Mouse (Mus musculus): ENCODE results near the gene Oas3. TPM values are rescaled to one million over a fixed set of nuclear protein-coding genes. Genes with fewer than 3 reads are reported as not detected.

Gene Oas3
- polyA plus RNA-seq, 1 experiment from 2014 or later: 0.65 TPM

- H3K9me3 ChIP-seq: no peaks in the 10 kb centered on the region
- no peak overlapping the region for H3K4me3 ChIP-seq
- no peaks in the 10 kb centered on the region for H3K27me3 ChIP-seq
- H3K9ac ChIP-seq: no peak overlapping the region
- no peak overlapping the region for H3K4me2 ChIP-seq
- H3K4me1 ChIP-seq (replicated peaks): no peaks in the 10 kb centered on the region
- 69% methylated on average over 2 of the region's 2 CpGs for WGBS
- no peak overlapping the region for H3K27ac ChIP-seq
- no peaks in the 10 kb centered on the region for H3K36me3 ChIP-seq
- ATAC-seq (ENCODE audit: low FRiP score): no peak
Measured at GRCm38 (mm10) chr5:120782446-120782845, 5.0 kb upstream of the Oas3 start.

- no peak for ATAC-seq (ENCODE audit: low FRiP score)
- H3K36me3 ChIP-seq: no peaks in the 10 kb centered on the region
- WGBS: 100% methylated on average over 1 of the region's 1 CpGs
Measured at GRCm38 (mm10) chr5:120781646-120782045, 4.2 kb upstream of the Oas3 start.

GRCm38 (mm10) chr5:120779922-120780321, 2.5 kb upstream of the Oas3 start:
- ATAC-seq (ENCODE audit: low FRiP score): no peak
- Histone ChIP-seq H3K9ac (no peak overlapping the region), H3K4me1 (replicated peaks) (no peaks in the 10 kb centered on the region), H3K9me3 (no peaks in the 10 kb centered on the region), H3K27me3 (no peaks in the 10 kb centered on the region), H3K4me3 (no peak overlapping the region), H3K27ac (no peak overlapping the region), H3K4me2 (no peak overlapping the region), H3K36me3 (no peaks in the 10 kb centered on the region)
- WGBS: 65% methylated on average over 3 of the region's 3 CpGs

More at GRCm38 (mm10) chr5:120781646-120782045, 4.2 kb upstream of the Oas3 start:
- H3K27ac ChIP-seq: no peak overlapping the region
- H3K4me2 ChIP-seq: no peak overlapping the region
- H3K9me3 ChIP-seq: no peaks in the 10 kb centered on the region
- H3K4me1 ChIP-seq (replicated peaks): no peaks in the 10 kb centered on the region
- H3K27me3 ChIP-seq: no peaks in the 10 kb centered on the region
- H3K4me3 ChIP-seq: no peak overlapping the region
- no peak overlapping the region for H3K9ac ChIP-seq

- no peaks in the 10 kb centered on the region for H3K36me3 ChIP-seq
- H3K27me3 ChIP-seq: no peaks in the 10 kb centered on the region
- WGBS: 70% methylated on average over 2 of the region's 2 CpGs
- H3K9me3 ChIP-seq: no peaks in the 10 kb centered on the region
- no peak overlapping the region for H3K4me2 ChIP-seq
- H3K4me1 ChIP-seq (replicated peaks): no peaks in the 10 kb centered on the region
- ATAC-seq (ENCODE audit: low FRiP score): no peak
- H3K27ac ChIP-seq: no peak overlapping the region
- H3K4me3 ChIP-seq: no peak overlapping the region
- no peak overlapping the region for H3K9ac ChIP-seq
Measured at GRCm38 (mm10) chr5:120778941-120779340, 1.5 kb upstream of the Oas3 start.

GRCm38 (mm10) chr5:120776801-120777200, 660 bp downstream of the Oas3 start:
- H3K36me3 ChIP-seq: no peaks in the 10 kb centered on the region
- WGBS: 75% methylated on average over 5 of the region's 5 CpGs
- no peaks in the 10 kb centered on the region for H3K4me1 ChIP-seq (replicated peaks)
- H3K27me3 ChIP-seq: no peaks in the 10 kb centered on the region
- H3K4me2 ChIP-seq: no peak overlapping the region
- ATAC-seq (ENCODE audit: low FRiP score): no peak
- H3K9ac ChIP-seq: no peak overlapping the region
- H3K9me3 ChIP-seq: no peaks in the 10 kb centered on the region
- no peak overlapping the region for H3K27ac ChIP-seq
- no peak overlapping the region for H3K4me3 ChIP-seq

- ATAC-seq (ENCODE audit: low FRiP score): no peak
- Histone ChIP-seq H3K9me3 (no peaks in the 10 kb centered on the region), H3K4me2 (no peak overlapping the region), H3K36me3 (no peaks in the 10 kb centered on the region), H3K27me3 (no peaks in the 10 kb centered on the region), H3K27ac (no peak overlapping the region), H3K4me1 (replicated peaks) (no peaks in the 10 kb centered on the region), H3K4me3 (no peak overlapping the region), H3K9ac (no peak overlapping the region)
- 86% methylated on average over 14 of the region's 14 CpGs for WGBS
Measured at GRCm38 (mm10) chr5:120775287-120775985, 2.0 kb downstream of the Oas3 start.

GRCm38 (mm10) chr5:120769396-120769795, 8.1 kb downstream of the Oas3 start:
- Histone ChIP-seq H3K27me3 (0 out of 2 replicates have a peak, but pooled peaks cover 3% of the 10 kb centered on the region), H3K9ac (no peak overlapping the region), H3K4me1 (replicated peaks) (no peaks in the 10 kb centered on the region), H3K4me2 (no peak overlapping the region), H3K9me3 (no peaks in the 10 kb centered on the region), H3K27ac (no peak overlapping the region), H3K4me3 (no peak overlapping the region), H3K36me3 (no peaks in the 10 kb centered on the region)
- 71% methylated on average over 3 of the region's 3 CpGs for WGBS
- ATAC-seq (ENCODE audit: low FRiP score): no peak

GRCm38 (mm10) chr5:120765010-120765409, 12.5 kb downstream of the Oas3 start:
- 0 out of 2 replicates have a peak, but pooled peaks cover 14% of the 10 kb centered on the region for H3K27me3 ChIP-seq
- ATAC-seq (ENCODE audit: low FRiP score): no peak
- H3K36me3 ChIP-seq: no peaks in the 10 kb centered on the region
- H3K4me1 ChIP-seq (replicated peaks): no peaks in the 10 kb centered on the region
- no peak overlapping the region for H3K27ac ChIP-seq
- WGBS: 77% methylated on average over 8 of the region's 8 CpGs
- H3K9me3 ChIP-seq: no peaks in the 10 kb centered on the region
- no peak overlapping the region for H3K9ac ChIP-seq
- no peak overlapping the region for H3K4me3 ChIP-seq
- H3K4me2 ChIP-seq: no peak overlapping the region

- ATAC-seq (ENCODE audit: low FRiP score): peak; percentile 59; the same call in 1 of the 2 replicates
- Histone ChIP-seq H3K9ac (no peak overlapping the region), H3K27ac (no peak overlapping the region), H3K9me3 (no peaks in the 10 kb centered on the region), H3K36me3 (no peaks in the 10 kb centered on the region), H3K27me3 (0 out of 2 replicates have a peak, but pooled peaks cover 14% of the 10 kb centered on the region), H3K4me1 (replicated peaks) (no peaks in the 10 kb centered on the region), H3K4me2 (no peak overlapping the region), H3K4me3 (no peak overlapping the region)
- 19% methylated on average over 6 of the region's 6 CpGs for WGBS
Measured at GRCm38 (mm10) chr5:120761901-120762300, 15.6 kb downstream of the Oas3 start.

GRCm38 (mm10) chr5:120754215-120754614, 23.2 kb downstream of the Oas3 start:
- Histone ChIP-seq H3K36me3 (no peaks in the 10 kb centered on the region), H3K4me1 (replicated peaks) (no peaks in the 10 kb centered on the region), H3K9ac (no peak overlapping the region), H3K4me2 (no peak overlapping the region), H3K9me3 (no peaks in the 10 kb centered on the region), H3K4me3 (no peak overlapping the region), H3K27ac (no peak overlapping the region), H3K27me3 (peaks cover 6% of the 10 kb centered on the region; the same call in 1 of the 2 replicates)
- WGBS: 95% methylated on average over 4 of the region's 4 CpGs
- ATAC-seq (ENCODE audit: low FRiP score): no peak

GRCm38 (mm10) chr5:120752786-120753185, 24.7 kb downstream of the Oas3 start:
- H3K4me3 ChIP-seq: no peak overlapping the region
- H3K4me2 ChIP-seq: no peak overlapping the region
- H3K27me3 ChIP-seq: peaks cover 6% of the 10 kb centered on the region; the same call in 1 of the 2 replicates
- ATAC-seq (ENCODE audit: low FRiP score): no peak
- no peak overlapping the region for H3K9ac ChIP-seq
- no peak overlapping the region for H3K27ac ChIP-seq
- H3K4me1 ChIP-seq (replicated peaks): no peaks in the 10 kb centered on the region
- 77% methylated on average over 3 of the region's 3 CpGs for WGBS
- no peaks in the 10 kb centered on the region for H3K9me3 ChIP-seq
- H3K36me3 ChIP-seq: no peaks in the 10 kb centered on the region

GRCm38 (mm10) chr5:120751206-120751605, 26.3 kb downstream of the Oas3 start:
- ATAC-seq (ENCODE audit: low FRiP score): no peak
- no peak overlapping the region for H3K9ac ChIP-seq
- no peak overlapping the region for H3K4me2 ChIP-seq
- no peaks in the 10 kb centered on the region for H3K36me3 ChIP-seq
- no peaks in the 10 kb centered on the region for H3K9me3 ChIP-seq
- H3K27me3 ChIP-seq: peaks cover 6% of the 10 kb centered on the region; the same call in 1 of the 2 replicates
- H3K27ac ChIP-seq: no peak overlapping the region
- 79% methylated on average over 3 of the region's 3 CpGs for WGBS
- no peaks in the 10 kb centered on the region for H3K4me1 ChIP-seq (replicated peaks)
- no peak overlapping the region for H3K4me3 ChIP-seq

GRCm38 (mm10) chr5:120749688-120750087, 27.8 kb downstream of the Oas3 start, which contains the start of gene Oas2:
TSS of gene Oas2 (minus strand) at chr5:120749853.
- Histone ChIP-seq H3K27me3 (peaks cover 6% of the 10 kb centered on the region; the same call in 1 of the 2 replicates), H3K9ac (no peak within 1 kb of the TSS), H3K36me3 (no peaks in the 10 kb centered on the region), H3K9me3 (no peaks in the 10 kb centered on the region), H3K4me3 (no peak within 1 kb of the TSS), H3K4me1 (replicated peaks) (no peaks in the 10 kb centered on the region), H3K4me2 (no peak within 1 kb of the TSS), H3K27ac (no peak within 1 kb of the TSS)
- 74% methylated on average over 5 of the region's 5 CpGs for WGBS
- no peak for ATAC-seq (ENCODE audit: low FRiP score)

Data from hindbrain, embryonic 13.5 days (tissue).